Mouse (Mus musculus) heart, embryonic 15.5 days (tissue): ENCODE results near the gene Tmigd3. TPM values are rescaled to one million over a fixed set of nuclear protein-coding genes. Genes with fewer than 3 reads are reported as not detected.

Experiments
- polyA plus RNA-seq: library from polyadenylated mRNA; unstranded; fragments of >200 nt; fragmentation: Nextera tagmentation; extraction: Ambion mirVana; gene quantifications from 2 replicates; pipeline ENCODE4 v1.2.1, GENCODE M21; 2015

The Tmigd3 gene
- polyA plus RNA-seq, 1 experiment from 2014 or later: 0.50 TPM

Other genes starting within 250 kb of the Tmigd3 start
- gene Ddx20, start 183.3 kb upstream of the Tmigd3 start, polyA plus RNA-seq: 18.1 and 20.6 TPM in 2 replicates
- 2.7 and 2.8 TPM in 2 replicates for gene Inka2, start 166.3 kb upstream of the Tmigd3 start, polyA plus RNA-seq
- 79.7 and 92.9 TPM in 2 replicates for gene Rap1a, start 69.6 kb upstream of the Tmigd3 start, polyA plus RNA-seq
- 0.19 and 0.32 TPM in 2 replicates for gene Adora3, start within 50 bp of the Tmigd3 start, polyA plus RNA-seq
- 0.76 and 1.8 TPM in 2 replicates for gene I830077J02Rik, start 61.8 kb downstream of the Tmigd3 start, polyA plus RNA-seq
- gene Wdr77, start 88.5 kb downstream of the Tmigd3 start, polyA plus RNA-seq: 69.9 and 92.3 TPM in 2 replicates
- gene Atp5f1, start 89.2 kb downstream of the Tmigd3 start, polyA plus RNA-seq: 760 and 907 TPM in 2 replicates
- gene Ovgp1, start 102.8 kb downstream of the Tmigd3 start, polyA plus RNA-seq: 1.3 and 1.4 TPM in 2 replicates
- gene Pifo, start 143.7 kb downstream of the Tmigd3 start, polyA plus RNA-seq: 0.42 and 1.3 TPM in 2 replicates
- gene Chil5, start 161.9 kb downstream of the Tmigd3 start, polyA plus RNA-seq: 0.27 TPM in 1 of 2 replicates, not detected in the other
- gene Chia1, start 242.3 kb downstream of the Tmigd3 start, polyA plus RNA-seq: 0.09 TPM in 1 of 2 replicates, not detected in the other